Mouse (Mus musculus) heart, postnatal 10 days (tissue): ENCODE measurements at regions not wholly inside any gene's neighbourhood (a gene's known extent, or its start where the extent isn't known, plus 50 kb on each side); places are given as distances from the start of the nearest gene placed in this dataset.

ENCODE experiments used
- DNase-seq, 2 experiments: peaks; one replicate each; pipeline ENCODE4 v3.0.0; 2021
- intact Hi-C: fragments of 180-260 bp; cut with DNase I; formaldehyde crosslinking; loops from one replicate; pipeline ENCODE4 v1.15.1; 2025

GRCm38 (mm10) chr9:12692329-12692728 is 553.3 kb downstream of the Jrkl start:
- intact Hi-C loops: no loop called here
- DNase-seq: peak; percentile 0 to 3

GRCm38 (mm10) chr9:12690948-12691279 is 554.7 kb downstream of the Jrkl start:
- no peak for DNase-seq
- intact Hi-C loops: no loop called here

DNA sequence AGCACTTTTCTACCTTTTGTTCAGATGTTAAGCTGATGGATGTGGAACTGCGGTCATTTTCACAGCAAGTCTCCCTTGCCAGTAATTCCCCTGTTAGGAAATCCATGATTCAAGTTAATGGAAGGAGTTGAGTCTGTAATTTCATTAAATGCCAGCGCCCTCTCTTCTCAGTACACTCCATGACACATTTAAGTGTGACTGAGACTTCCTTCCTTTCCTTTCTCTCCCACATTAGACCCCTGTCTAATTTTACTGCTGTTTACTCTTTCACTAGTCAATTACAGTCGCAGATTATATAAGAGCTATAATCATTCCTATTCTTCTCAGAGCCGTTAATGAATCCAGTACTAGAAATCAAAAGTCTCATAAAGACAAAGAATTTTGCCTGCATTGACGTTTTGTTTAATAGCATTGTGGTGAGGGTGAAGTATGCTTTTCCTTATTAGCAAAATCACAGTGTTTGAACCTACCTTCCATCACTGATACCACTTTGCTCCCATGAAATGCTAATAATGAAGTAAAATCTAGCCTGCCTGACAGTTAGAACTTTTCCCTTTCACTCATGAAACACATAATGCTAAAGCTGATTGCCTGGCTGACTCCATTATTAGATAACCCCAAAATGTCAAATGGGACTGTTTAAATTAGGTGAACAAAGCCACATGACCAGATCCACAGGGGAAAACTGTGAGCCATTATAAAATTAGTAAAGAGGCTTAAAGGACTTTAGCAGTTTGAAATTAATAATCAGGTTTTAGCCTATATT is 555.3 kb downstream of the Jrkl start:
- intact Hi-C loops: no loop called here
- no peak for DNase-seq
